Mouse (Mus musculus): ENCODE results near the gene Zbed4.
A peak's percentile ranks its signal among the peaks of the same experiment; 100 is the strongest.
"Not testable (repeated sequence)": the region's sequence is repeated elsewhere in the genome, so short reads cannot be mapped to it uniquely, and the experiment has no call there.

The Zbed4 gene

GRCm38 (mm10) chr15:88810369-88810768 lies 58.9 kb downstream of the Zbed4 start:
- DNase-seq (ENCODE audit: low read depth, low spot score), result no peak

- no peak for DNase-seq (ENCODE audit: low read depth, low spot score)
These were observed 61.8 kb downstream of the Zbed4 start for GRCm38 (mm10) chr15:88813262-88813661.

DNA sequence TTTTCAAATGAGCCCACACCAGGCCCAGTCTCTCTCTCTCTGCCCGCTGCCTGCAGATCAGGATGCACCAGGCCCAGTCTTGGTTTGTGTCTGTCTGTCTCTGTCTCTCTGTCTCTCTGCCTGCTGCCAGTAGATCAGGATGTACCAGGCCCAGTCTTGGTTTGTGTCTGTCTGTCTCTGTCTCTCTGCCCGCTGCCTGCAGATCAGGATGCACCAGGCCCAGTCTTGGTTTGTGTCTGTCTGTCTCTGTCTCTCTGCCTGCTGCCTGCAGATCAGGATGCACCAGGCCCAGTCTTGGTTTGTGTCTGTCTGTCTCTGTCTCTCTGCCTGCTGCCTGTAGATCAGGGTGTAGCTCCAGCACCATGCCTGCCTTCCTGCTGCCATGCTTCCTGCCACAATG lies 62.4 kb downstream of the Zbed4 start:
- DNase-seq (ENCODE audit: low read depth, low spot score), result not testable (repeated sequence)

DNA sequence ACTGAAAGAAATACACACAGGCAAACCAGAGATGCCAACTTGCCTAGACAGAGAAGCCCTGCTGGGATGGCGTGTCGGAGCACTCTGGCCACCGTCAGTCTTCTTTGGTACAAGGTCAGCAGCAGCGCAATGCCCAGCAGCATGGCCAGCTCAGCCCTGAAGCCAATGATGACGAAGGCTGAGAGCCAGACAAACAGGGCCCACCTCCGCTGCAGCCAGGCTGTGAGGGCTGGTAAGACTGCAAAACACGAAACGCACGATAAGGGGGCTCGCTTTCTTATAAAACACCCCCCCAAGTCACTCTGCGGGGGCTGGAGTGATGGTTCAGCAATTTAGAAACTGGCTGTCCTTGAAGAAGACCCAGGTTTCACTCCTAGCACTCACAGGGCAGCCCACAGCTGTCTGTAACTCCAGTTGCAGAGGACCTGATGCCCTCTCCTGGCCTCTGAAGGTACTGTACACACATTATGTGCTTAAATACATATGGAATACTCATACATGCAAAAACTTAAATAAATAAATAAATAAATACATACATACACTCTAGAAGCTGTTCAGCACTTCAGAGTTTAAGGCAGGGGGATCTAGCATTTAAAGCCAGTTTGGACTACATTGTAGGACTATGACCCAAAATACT lies 63.1 kb downstream of the Zbed4 start:
- peak; percentile 44 for DNase-seq (ENCODE audit: low read depth, low spot score)

- DNase-seq (ENCODE audit: low read depth, low spot score), result no peak
These were observed 63.8 kb downstream of the Zbed4 start for GRCm38 (mm10) chr15:88815196-88815700.

DNA sequence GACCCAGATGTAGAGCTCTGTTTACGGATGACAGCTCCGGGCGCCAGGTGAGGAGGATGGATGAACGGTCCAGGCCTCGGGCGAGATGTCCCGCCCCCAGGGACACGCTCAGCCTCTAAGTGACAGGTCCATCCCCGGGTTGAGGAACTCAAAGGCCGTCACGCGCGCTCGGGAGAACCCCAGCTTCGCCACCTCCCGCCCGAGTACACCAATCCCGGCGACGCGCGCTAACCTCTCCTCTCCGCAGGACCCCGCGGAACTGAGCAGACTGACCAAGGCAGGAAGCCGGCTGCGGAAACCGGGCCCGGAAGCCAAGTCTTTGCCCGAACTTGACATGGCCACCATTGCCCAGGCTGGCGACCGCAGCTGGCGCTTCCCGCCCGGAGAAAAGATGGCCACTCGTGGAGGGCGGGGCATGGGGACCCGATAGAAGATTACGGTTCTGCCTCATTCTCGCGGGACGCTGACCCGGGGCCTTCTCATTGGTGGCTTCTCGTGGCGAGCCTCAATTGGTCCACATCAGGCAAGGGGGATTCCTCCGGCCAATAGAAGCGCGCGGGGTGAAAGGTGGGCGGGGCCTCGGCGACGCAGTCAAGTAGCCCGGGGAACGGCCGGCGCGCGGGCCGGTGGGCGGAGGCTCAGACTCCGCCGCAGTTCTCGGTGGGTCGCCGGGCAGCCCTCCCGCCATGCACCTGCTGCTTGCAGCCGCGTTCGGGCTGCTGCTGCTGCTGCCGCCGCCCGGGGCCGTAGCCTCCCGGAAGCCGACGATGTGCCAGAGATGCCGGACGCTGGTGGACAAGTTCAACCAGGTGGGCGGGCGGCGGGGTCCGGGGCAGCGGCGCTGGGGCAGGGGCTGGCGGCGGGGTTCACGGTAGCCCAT lies 67.8 kb downstream of the Zbed4 start, which contains the start of the genes Alg12 and Creld2:
Alg12 (minus strand) TSS at position 293 of the 880 bp plus-strand sequence.
Creld2 (plus strand) TSS at position 621 of the 880 bp plus-strand sequence.
- peak; percentile 99 for DNase-seq (ENCODE audit: low read depth, low spot score)

DNA sequence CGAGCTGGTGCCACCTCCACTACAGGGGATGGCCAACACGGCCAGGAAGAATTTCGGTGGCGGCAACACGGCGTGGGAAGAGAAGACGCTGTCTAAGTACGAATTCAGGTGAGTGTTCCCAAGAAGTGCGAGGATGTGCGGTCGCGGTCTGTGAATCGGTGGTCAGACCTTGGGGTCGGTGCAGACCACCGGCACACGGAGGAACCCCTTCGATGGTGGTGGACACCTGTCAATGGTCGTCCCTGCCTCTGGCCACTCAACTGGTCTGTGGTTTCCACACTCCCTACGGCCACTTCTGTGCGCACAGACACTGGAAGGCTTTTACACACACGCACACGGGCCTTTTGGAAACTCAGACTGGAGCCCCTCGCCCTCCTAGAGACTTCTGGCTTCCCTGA lies 68.4 kb downstream of the Zbed4 start:
- no peak for DNase-seq (ENCODE audit: low read depth, low spot score)

DNA sequence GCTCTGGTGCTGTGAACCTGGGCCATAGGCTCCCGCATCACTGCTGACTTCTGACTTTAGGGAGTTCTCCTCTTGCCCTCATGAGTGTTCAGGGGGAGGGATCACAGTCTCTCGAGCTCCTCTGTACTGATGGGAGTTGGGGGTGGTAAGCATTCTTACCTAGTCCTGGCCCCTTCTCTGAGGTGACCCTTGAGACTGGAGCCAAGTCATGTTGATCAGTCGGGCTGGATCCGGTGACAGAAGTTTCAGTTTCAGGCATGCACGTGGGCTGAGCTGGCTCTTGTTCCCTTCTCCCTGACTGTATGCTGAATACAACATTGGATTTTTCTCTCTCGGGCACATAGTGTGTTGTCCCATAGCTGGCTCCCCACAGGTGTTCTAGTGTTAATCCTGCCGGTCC lies 69.9 kb downstream of the Zbed4 start:
- no peak for DNase-seq (ENCODE audit: low read depth, low spot score)

DNA sequence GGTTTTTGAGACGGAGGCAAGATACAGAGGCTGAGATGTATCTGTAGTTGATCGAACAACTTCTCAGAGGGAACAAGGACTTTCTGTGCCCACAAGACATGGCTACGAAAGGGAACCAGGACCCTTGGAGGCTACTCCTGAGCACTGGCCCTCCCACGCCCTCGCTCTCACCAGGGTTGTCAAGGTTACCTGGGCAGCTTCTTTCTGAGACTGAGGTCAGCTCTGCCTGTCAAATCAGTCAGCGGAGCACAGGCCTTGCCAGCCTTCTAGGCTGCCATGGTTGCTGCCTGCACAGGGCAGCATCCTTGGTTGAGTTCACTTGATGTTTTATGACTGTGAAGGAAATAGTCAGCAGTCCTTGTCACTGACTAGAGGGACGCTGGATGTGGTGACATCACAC lies 71.1 kb downstream of the Zbed4 start:
- DNase-seq (ENCODE audit: low read depth, low spot score), result no peak

GRCm38 (mm10) chr15:88823376-88823775 lies 71.9 kb downstream of the Zbed4 start:
- no peak for DNase-seq (ENCODE audit: low read depth, low spot score)

GRCm38 (mm10) chr15:88827466-88827865 lies 76.0 kb downstream of the Zbed4 start:
- no peak for DNase-seq (ENCODE audit: low read depth, low spot score)

- peak; percentile 68 for DNase-seq (ENCODE audit: low read depth, low spot score)
These were observed 76.7 kb downstream of the Zbed4 start for GRCm38 (mm10) chr15:88827991-88828799.

DNA sequence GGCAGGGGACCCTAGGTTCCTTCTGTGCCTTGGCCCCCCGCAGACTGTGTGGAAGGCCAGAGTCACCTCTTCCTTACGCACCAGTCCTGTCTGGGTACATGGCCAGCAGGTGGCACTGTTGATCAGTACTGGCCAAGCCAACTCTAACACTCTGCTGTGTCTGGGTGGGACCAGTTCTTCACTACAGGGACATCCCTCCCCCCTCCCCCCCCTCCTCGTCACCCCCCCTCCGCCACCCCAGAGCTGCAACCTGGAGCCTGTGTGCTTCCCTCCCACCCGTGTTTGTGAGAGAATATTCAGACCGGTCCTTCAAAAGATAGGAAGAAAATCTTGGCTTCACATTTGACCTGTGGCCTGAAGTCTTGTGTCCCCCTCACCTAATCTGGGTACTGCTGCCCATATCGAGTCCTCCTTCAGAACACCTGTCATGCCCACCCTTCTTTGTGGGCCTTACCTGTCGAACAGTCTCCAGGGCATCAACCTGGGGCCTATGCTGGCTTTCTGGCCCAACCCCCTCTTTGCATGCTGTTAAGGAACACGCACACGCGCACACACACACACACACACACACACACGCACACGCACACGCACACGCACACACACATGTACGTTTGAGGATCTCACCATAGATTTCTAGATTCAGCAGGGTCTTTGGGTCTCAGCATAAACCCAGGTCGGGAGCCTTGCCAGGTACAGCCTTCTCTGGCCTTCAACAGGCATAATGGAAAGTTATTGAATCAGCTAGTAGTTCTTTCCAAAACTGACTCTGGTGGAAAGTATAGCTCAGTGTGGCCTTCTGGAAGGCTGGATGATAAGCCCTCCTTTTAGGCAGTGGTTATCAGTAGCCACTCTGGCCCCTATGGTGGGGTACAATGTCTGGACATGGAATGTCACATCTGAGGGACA lies 77.6 kb downstream of the Zbed4 start:
- DNase-seq (ENCODE audit: low read depth, low spot score), result peak; percentile 94

DNA sequence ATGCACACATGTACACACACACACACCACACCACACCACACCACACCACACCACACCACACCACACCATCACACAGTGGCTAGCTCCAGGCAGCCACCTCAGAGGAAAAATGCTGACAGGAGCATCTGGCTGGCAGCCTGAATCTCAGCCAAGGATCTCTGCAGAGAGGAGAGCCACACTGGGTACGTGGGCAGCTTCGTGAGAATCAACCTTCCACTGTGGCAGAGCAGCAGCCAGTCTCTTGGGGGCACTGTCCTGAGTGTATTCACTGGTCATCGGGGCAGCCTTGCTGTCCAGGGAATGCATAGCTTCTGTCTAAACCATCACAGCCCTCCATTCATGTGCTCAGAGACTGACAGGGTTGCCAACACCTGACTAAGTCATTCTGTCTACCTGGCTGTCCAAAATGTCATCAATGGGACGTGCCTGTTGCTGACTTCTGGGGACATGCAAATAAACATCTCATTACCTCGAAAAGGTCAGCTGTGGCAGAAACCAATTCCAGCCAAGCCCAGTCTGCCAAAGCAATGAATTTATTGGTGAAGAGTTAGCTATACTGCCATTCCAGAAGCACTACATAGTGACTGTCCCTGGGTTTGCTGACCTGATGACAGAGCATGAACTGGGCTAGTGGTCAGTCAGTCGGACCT lies 78.5 kb downstream of the Zbed4 start:
- no peak for DNase-seq (ENCODE audit: low read depth, low spot score)

DNA sequence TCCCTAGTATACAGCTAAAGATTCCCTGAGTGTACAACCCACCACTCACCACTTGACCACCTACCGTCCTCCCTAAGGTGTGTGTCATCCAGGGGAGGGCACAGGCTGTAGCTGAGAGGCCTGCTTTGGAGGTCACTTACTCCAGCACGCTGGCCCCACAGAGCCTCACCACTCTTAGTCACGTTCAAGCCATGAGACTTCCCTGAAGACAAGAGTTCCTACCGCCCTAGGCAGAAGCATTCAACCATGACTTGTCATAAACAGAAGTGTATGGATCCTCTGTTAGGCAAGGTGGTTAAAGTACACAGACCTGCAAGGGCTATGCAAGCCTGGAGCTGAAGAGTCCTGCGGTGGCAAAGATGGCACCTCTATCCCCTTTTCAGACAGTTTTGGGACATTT lies 79.2 kb downstream of the Zbed4 start:
- DNase-seq (ENCODE audit: low read depth, low spot score), result no peak

DNA sequence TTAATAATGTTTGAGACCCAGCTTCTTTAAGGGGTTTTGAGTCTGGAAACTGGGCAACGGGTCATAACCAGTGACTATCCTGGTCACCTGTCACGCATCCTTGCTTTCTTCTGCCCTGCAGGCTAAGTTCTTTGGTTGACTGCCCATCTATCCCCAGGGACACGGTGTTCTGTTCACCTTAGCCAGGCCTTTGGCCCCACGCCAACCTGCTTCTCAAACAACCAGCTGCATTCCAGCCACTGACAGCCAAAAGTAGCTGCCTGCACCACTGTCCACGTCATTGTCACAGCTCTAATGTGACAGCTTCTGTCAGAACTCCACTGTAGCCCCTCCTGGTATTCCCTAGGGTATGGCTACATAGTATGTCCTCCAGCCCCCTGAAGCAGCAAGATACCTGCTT lies 80.0 kb downstream of the Zbed4 start:
- DNase-seq (ENCODE audit: low read depth, low spot score), result no peak

DNA sequence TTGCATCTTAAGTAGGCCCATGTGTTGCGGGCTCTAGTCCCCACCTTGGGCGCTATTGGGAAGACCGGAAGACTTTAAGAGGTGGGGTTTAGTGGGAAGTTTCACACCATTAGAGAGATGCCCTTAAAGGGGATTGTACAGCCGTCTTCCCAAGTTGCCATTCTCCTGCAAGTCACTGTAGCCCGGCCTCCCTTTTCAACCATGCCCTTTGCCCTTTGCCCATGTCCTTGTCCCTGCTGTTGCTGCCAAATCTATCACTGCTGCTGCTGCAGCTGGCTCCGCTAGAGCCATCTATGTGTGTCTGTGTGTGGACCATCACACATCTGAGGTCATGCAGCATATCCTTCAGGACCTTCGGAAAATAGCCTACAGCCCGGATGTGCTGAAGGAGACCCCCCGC lies 81.1 kb downstream of the Zbed4 start:
- no peak for DNase-seq (ENCODE audit: low read depth, low spot score)

All from CD4-positive, CD25-positive, alpha-beta regulatory T cell, adult 2 months (primary cell).